Mouse (Mus musculus) CH12.LX (cell line): ENCODE data around the gene Hist3h2a.

ENCODE experiments used
- BHLHE40 ChIP-seq: IDR thresholded peaks from 2 replicates; pipeline ENCODE4 v1.6.1; 2011; ENCODE audit warnings: mild to moderate bottlenecking, low read depth, low read length, improper control_type of control experiment
- CTCF ChIP-seq, 2 experiments: IDR thresholded peaks in 1 of 2; conservative IDR thresholded peaks in 1 of 2; 2 replicates each; pipeline ENCODE4 v1.5.1; 2011 to 2012; ENCODE audit warnings: low read depth in 2 of 2, low read length in 2 of 2, improper control_type of control experiment in 1 of 2, inconsistent platforms in 1 of 2, mild to moderate bottlenecking in 1 of 2, moderate library complexity in 1 of 2
- ELF1 ChIP-seq: IDR thresholded peaks from 2 replicates; pipeline ENCODE4 v1.6.1; 2014; ENCODE audit warnings: low read depth, mild to moderate bottlenecking, inconsistent platforms, low read length, improper control_type of control experiment
- EP300 ChIP-seq: IDR thresholded peaks from 2 replicates; pipeline ENCODE4 v1.6.1; 2011; ENCODE audit warnings: low read length, improper control_type of control experiment
- ETS1 ChIP-seq: conservative IDR thresholded peaks from 2 replicates; pipeline ENCODE4 v1.6.1; 2012; ENCODE audit warnings: low read depth, mild to moderate bottlenecking, inconsistent platforms, low read length, improper control_type of control experiment, moderate library complexity
- JUN ChIP-seq: IDR thresholded peaks from 2 replicates; pipeline ENCODE4 v1.6.1; 2011; ENCODE audit warnings: low read depth, mild to moderate bottlenecking, low read length, improper control_type of control experiment, moderate library complexity; ENCODE audit not compliant: insufficient read depth
- MXI1 ChIP-seq: IDR thresholded peaks from 2 replicates; pipeline ENCODE4 v1.6.1; 2011; ENCODE audit warnings: mild to moderate bottlenecking, low read depth, low read length, improper control_type of control experiment
- POLR2A ChIP-seq: IDR thresholded peaks from 2 replicates; pipeline ENCODE4 v1.6.1; 2011; ENCODE audit warnings: low read depth, mild to moderate bottlenecking, improper control_type of control experiment, low read length
- SIN3A ChIP-seq: IDR thresholded peaks from 2 replicates; pipeline ENCODE4 v1.6.1; 2012; ENCODE audit warnings: low read length, improper control_type of control experiment, inconsistent platforms
- SMC3 ChIP-seq: IDR thresholded peaks from 2 replicates; pipeline ENCODE4 v1.6.1; 2011; ENCODE audit warnings: low read depth, low read length, improper control_type of control experiment
- TBP ChIP-seq: conservative IDR thresholded peaks from 2 replicates; pipeline ENCODE4 v1.6.1; 2011; ENCODE audit warnings: low read depth, low read length, improper control_type of control experiment
- USF1 ChIP-seq: IDR thresholded peaks from 2 replicates; pipeline ENCODE4 v1.6.1; 2014; ENCODE audit warnings: low read depth, mild to moderate bottlenecking, inconsistent platforms, low read length, improper control_type of control experiment
- USF2 ChIP-seq: conservative IDR thresholded peaks from 2 replicates; pipeline ENCODE4 v1.6.1; 2011; ENCODE audit warnings: low read depth, low read length, improper control_type of control experiment

- TF ChIP-seq CTCF (conservative IDR thresholded peaks at IDR 0.05 in 1 of 2, IDR thresholded peaks at IDR 0.05 in 1 of 2; ENCODE audit: low read depth in 2 of 2, low read length in 2 of 2) (no peak), TBP (no peak), USF1 (no peak), ELF1 (no peak), BHLHE40 (no peak), ETS1 (no peak), SMC3 (no peak), SIN3A (no peak), POLR2A (no peak), EP300 (no peak), JUN (no peak), USF2 (no peak), MXI1 (no peak)
Measured at GRCm38 (mm10) chr11:58957226-58957914, 2.9 kb downstream of the Hist3h2a start.
